Mouse (Mus musculus): ENCODE data around the gene Arhgap27. TPM values are rescaled to one million over a fixed set of nuclear protein-coding genes. Genes with fewer than 3 reads are reported as not detected.

The Arhgap27 gene
- polyA plus RNA-seq, 1 experiment from 2014 or later, result 3.7 TPM

GRCm38 (mm10) chr11:103372068-103372467 is 8.6 kb upstream of the Arhgap27 start:
- no peak overlapping the region for H3K27ac ChIP-seq
- 36% methylated on average over 3 of the region's 3 CpGs for WGBS (ENCODE audit: missing documents)
- H3K4me3 ChIP-seq (ENCODE audit: inconsistent target), result no peak overlapping the region
- H3K79me2 ChIP-seq (ENCODE audit: inconsistent target), result peaks cover 83% of the 10 kb centered on the region
- peaks cover 75% of the 10 kb centered on the region for H3K36me3 ChIP-seq (ENCODE audit: inconsistent target)

DNA sequence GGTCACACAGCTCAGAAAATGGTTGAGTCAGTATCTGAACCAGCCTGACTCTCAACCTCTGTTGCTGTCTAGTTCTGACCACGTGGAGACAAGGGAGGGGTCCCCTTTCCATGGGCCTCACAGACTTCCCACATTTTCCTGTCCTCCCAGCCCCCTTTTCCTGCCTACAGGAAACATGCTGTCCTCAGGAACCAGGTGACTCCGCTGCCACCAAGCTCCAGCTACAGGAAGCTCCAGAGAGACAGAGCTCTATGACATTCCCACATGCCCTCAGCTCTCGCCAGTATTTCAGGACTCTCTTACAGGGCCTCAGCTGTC is 7.7 kb upstream of the Arhgap27 start:
- no peak overlapping the region for H3K4me3 ChIP-seq (ENCODE audit: inconsistent target)
- WGBS (ENCODE audit: missing documents), result 48% methylated on average over 3 of the region's 3 CpGs
- no peak overlapping the region for H3K27ac ChIP-seq
- H3K79me2 ChIP-seq (ENCODE audit: inconsistent target), result peaks cover 75% of the 10 kb centered on the region
- peaks cover 74% of the 10 kb centered on the region for H3K36me3 ChIP-seq (ENCODE audit: inconsistent target)

- Histone ChIP-seq H3K79me2 (ENCODE audit: inconsistent target) (peaks cover 69% of the 10 kb centered on the region), H3K4me3 (ENCODE audit: inconsistent target) (no peak overlapping the region), H3K27ac (no peak overlapping the region), H3K36me3 (ENCODE audit: inconsistent target) (peaks cover 80% of the 10 kb centered on the region)
- 95% methylated on average over 9 of the region's 9 CpGs for WGBS (ENCODE audit: missing documents)
Observed at GRCm38 (mm10) chr11:103370397-103371221, 7.1 kb upstream of the Arhgap27 start.

DNA sequence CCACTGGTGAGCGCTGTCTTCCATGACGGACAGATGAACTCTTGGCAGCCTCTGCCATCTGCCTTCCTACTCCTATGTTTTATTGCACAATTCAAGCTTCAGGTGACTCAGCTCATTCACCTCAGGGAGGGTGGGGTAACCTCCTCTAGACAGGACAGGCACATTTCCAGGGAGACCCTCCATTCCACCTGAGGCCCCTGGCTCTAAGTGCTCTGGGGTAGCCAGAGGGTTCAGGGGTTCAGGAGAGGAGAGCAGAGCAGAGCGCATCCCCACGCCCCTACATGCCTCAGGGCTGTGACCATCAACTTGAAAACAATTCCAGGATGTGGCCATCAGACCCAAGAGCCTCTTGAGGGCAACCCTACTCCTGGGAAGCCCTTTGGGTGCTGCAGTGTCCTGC is 2.0 kb upstream of the Arhgap27 start:
- H3K4me3 ChIP-seq (ENCODE audit: inconsistent target), result no peak overlapping the region
- peaks cover 51% of the 10 kb centered on the region for H3K36me3 ChIP-seq (ENCODE audit: inconsistent target)
- no peak overlapping the region for H3K27ac ChIP-seq
- WGBS (ENCODE audit: missing documents), result 88% methylated on average over 4 of the region's 4 CpGs
- H3K79me2 ChIP-seq (ENCODE audit: inconsistent target), result peaks cover 18% of the 10 kb centered on the region; the same call in 1 of the 2 replicates

- Histone ChIP-seq H3K36me3 (ENCODE audit: inconsistent target) (peaks cover 46% of the 10 kb centered on the region), H3K27ac (no peak overlapping the region), H3K79me2 (ENCODE audit: inconsistent target) (peaks cover 13% of the 10 kb centered on the region; the same call in 1 of the 2 replicates), H3K4me3 (ENCODE audit: inconsistent target) (no peak overlapping the region)
- WGBS (ENCODE audit: missing documents), result 91% methylated on average over 3 of the region's 3 CpGs
Observed at GRCm38 (mm10) chr11:103365022-103365421, 1.5 kb upstream of the Arhgap27 start.

GRCm38 (mm10) chr11:103364335-103364734 is 843 bp upstream of the Arhgap27 start:
- peak overlapping the region; percentile 68 for H3K27ac ChIP-seq
- H3K79me2 ChIP-seq (ENCODE audit: inconsistent target), result peaks cover 6% of the 10 kb centered on the region; the same call in 1 of the 2 replicates
- WGBS (ENCODE audit: missing documents), result 38% methylated on average over 5 of the region's 5 CpGs
- H3K36me3 ChIP-seq (ENCODE audit: inconsistent target), result peaks cover 39% of the 10 kb centered on the region
- no peak overlapping the region for H3K4me3 ChIP-seq (ENCODE audit: inconsistent target)

DNA sequence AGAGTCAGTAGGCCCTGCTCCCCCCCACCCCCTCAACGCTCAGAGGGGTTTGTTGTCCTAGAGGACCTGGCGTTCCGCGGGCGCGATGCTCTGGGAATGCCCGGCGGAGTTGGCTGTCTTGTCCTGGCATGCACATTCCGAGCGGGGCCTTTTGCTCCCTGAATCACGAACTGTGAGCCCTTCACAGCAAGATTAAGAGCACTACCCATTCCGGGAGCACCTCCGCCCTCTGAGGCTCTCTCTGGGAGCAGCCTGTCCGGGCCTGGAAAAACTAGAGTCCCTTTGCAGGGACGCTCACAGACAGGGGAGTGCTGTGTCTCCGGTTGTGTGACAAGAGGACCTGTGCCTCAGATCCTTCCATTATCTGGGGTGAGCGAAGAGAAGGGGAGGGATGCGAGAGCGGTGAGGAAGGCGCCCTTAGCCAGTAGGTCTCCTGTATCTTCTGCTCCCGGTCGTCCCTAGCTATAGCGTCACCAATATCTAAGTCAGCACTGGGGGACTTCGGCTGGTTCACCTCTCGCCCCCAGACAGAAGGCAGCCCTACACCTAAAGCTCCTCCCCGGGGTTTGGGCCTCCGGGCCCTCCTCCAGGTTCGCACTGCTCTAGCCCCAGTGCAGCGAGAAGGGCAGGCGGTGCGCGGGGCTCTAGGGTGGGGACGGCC is 841 bp downstream of the Arhgap27 start:
- WGBS (ENCODE audit: missing documents), result 4% methylated on average over 33 of the region's 33 CpGs
- peaks cover 22% of the 10 kb centered on the region for H3K36me3 ChIP-seq (ENCODE audit: inconsistent target)
- peak overlapping the region; percentile 56 for H3K4me3 ChIP-seq (ENCODE audit: inconsistent target)
- peak overlapping the region; percentile 68 for H3K27ac ChIP-seq
- H3K79me2 ChIP-seq (ENCODE audit: inconsistent target), result peaks cover 13% of the 10 kb centered on the region; the same call in 1 of the 2 replicates

- peak overlapping the region; percentile 56 for H3K4me3 ChIP-seq (ENCODE audit: inconsistent target)
- peak overlapping the region; percentile 68 for H3K27ac ChIP-seq
- WGBS (ENCODE audit: missing documents), result 12% methylated on average over 13 of the region's 13 CpGs
- H3K79me2 ChIP-seq (ENCODE audit: inconsistent target), result peaks cover 19% of the 10 kb centered on the region; the same call in 1 of the 2 replicates
- peaks cover 16% of the 10 kb centered on the region for H3K36me3 ChIP-seq (ENCODE audit: inconsistent target)
Observed at GRCm38 (mm10) chr11:103362054-103362432, 1.4 kb downstream of the Arhgap27 start.

- peak overlapping the region; percentile 56 for H3K4me3 ChIP-seq (ENCODE audit: inconsistent target)
Observed at GRCm38 (mm10) chr11:103361396-103362053, 2.0 kb downstream of the Arhgap27 start.

DNA sequence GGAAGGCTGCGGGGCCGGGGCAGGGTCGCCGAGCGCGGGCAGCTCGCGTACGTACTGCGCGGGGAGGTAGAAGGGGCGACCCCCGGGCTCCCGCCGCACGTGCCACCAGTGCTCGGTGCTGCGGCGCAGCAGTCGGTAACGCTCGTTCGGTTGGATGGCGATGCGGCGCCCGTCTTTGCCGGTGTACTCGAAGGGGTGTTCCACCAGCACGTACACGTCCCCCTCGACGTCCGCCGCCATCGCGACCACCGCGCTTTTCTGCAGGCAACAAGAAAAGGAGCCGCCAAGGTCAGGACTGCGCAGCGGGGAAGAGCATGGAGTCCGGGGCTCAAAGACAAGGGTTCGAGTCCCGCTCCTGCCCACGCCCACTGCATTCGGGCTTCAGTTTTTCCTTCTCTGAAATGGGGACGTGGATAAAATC is 2.8 kb downstream of the Arhgap27 start:
- H3K27ac ChIP-seq, result no peak overlapping the region
- H3K4me3 ChIP-seq (ENCODE audit: inconsistent target), result peak overlapping the region; percentile 56
- peaks cover 29% of the 10 kb centered on the region; the same call in 1 of the 2 replicates for H3K79me2 ChIP-seq (ENCODE audit: inconsistent target)
- peaks cover 4% of the 10 kb centered on the region; the same call in 1 of the 2 replicates for H3K36me3 ChIP-seq (ENCODE audit: inconsistent target)
- WGBS (ENCODE audit: missing documents), result 12% methylated on average over 34 of the region's 48 CpGs

More at GRCm38 (mm10) chr11:103361396-103362053, 2.0 kb downstream of the Arhgap27 start:
- Histone ChIP-seq H3K36me3 (ENCODE audit: inconsistent target) (peaks cover 11% of the 10 kb centered on the region), H3K27ac (peak overlapping the region; percentile 68), H3K79me2 (ENCODE audit: inconsistent target) (peaks cover 24% of the 10 kb centered on the region; the same call in 1 of the 2 replicates)
- 12% methylated on average over 25 of the region's 25 CpGs for WGBS (ENCODE audit: missing documents)

DNA sequence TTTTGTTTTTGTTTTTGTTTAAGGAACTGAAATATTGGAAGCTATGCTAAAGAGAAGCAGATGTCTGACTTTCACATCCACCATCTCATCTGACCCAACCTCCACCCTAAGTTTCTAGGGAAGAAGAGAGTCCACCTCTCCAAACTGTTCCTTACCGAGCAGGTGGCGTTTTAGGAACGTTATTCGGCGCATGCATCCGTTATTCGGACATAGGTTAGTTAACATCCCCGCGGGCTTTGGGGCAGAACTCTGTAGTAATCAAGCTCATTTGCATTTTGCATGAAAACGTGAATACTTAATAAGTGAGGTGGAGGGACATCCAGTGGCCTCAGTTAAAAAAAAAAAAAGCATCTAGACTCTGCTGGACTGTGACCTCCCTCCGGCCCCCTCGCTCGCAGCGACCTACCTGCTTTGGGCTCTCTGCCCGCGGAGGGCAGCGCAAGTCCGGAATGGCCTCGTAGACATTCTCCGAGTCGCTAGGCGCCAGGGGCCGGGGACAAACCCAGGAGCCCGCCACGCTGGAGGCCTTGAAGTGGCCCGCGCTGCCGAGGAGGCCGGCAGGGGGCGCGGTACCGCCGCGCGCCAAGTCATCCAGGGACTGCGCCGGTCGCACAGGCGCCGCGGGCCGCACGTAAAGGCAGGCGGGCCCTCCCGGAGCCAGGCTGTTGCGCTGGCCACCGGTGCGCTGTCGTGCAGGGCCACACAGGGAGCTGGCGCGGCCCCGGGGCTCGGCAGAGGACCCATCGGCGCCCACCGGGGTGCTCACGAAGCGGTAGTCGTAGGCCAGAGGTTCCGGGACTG is 3.5 kb downstream of the Arhgap27 start:
- Histone ChIP-seq H3K79me2 (ENCODE audit: inconsistent target) (peaks cover 29% of the 10 kb centered on the region; the same call in 1 of the 2 replicates), H3K4me3 (ENCODE audit: inconsistent target) (peak overlapping the region; percentile 8; the same call in 1 of the 2 replicates), H3K36me3 (ENCODE audit: inconsistent target) (no peaks in the 10 kb centered on the region), H3K27ac (peak overlapping the region; percentile 25)
- 8% methylated on average over 47 of the region's 60 CpGs for WGBS (ENCODE audit: missing documents)

DNA sequence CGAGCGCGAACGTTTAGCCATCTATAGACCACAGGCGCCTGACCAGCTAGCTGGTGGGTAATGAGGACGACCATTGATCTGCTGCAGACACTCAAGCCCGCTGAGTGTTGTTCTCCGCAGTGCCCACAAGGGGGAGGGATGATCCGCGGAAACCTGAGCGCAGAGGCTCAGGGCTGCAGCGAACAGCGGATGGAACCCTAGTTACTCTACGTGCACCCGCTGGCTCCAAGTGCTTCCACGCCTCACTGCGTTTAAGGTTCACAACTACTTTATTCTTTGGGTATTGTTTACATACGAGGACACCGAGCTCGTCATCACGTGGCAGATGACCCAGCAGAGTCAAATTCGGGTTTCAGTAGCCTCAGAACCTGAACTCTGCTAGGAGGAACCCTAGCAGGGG is 4.4 kb downstream of the Arhgap27 start:
- no peaks in the 10 kb centered on the region for H3K36me3 ChIP-seq (ENCODE audit: inconsistent target)
- peak overlapping the region; percentile 25 for H3K27ac ChIP-seq
- peaks cover 29% of the 10 kb centered on the region; the same call in 1 of the 2 replicates for H3K79me2 ChIP-seq (ENCODE audit: inconsistent target)
- WGBS (ENCODE audit: missing documents), result 22% methylated on average over 22 of the region's 22 CpGs
- H3K4me3 ChIP-seq (ENCODE audit: inconsistent target), result no peak overlapping the region

DNA sequence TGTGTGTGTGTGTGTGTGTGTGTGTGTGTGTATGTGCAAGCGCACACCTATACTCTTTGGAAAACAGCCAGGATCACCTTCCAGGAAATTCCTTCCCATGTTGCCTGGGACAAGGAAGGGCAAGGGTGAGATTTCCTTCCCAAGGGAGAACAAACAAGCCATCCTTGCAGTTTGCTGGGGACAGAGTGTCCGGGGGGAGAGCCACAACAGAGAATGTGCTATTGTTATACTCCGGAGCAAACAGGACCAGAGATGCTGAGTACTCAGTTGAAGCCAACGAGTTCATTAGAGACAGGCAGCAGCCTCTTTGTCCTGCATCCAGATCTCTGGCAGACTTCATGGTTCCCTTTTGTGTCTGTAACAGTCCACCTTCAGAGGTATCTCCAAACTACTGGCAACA is 5.2 kb downstream of the Arhgap27 start:
- 96% methylated on average over 4 of the region's 4 CpGs for WGBS (ENCODE audit: missing documents)
- Histone ChIP-seq H3K36me3 (ENCODE audit: inconsistent target) (no peaks in the 10 kb centered on the region), H3K4me3 (ENCODE audit: inconsistent target) (no peak overlapping the region), H3K27ac (no peak overlapping the region), H3K79me2 (ENCODE audit: inconsistent target) (peaks cover 29% of the 10 kb centered on the region; the same call in 1 of the 2 replicates)

DNA sequence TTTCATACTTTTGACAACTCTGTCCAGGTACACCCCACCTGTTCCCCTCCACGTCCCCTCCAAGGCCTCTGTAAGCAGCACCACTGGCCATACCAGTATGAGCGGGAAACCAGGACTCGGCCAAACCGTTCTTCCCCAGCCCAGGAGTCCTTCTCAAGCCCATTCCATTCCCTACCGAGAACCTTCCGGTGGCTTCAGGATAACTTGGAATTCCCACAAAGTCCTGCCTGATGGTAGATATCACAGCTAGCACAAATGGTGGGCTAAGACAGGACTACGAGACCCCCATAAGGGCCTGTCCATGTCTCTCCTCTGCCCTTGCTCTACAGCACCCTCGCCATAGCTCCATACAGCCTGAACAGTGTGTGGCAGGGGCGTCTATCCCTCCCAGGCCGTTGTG is 5.8 kb downstream of the Arhgap27 start:
- H3K4me3 ChIP-seq (ENCODE audit: inconsistent target), result no peak overlapping the region
- 97% methylated on average over 10 of the region's 10 CpGs for WGBS (ENCODE audit: missing documents)
- H3K36me3 ChIP-seq (ENCODE audit: inconsistent target), result no peaks in the 10 kb centered on the region
- H3K27ac ChIP-seq, result no peak overlapping the region
- peaks cover 35% of the 10 kb centered on the region; the same call in 1 of the 2 replicates for H3K79me2 ChIP-seq (ENCODE audit: inconsistent target)

All from macrophage (primary cell).